Mouse (Mus musculus): ENCODE data around the gene 4930407I10Rik.

DNA sequence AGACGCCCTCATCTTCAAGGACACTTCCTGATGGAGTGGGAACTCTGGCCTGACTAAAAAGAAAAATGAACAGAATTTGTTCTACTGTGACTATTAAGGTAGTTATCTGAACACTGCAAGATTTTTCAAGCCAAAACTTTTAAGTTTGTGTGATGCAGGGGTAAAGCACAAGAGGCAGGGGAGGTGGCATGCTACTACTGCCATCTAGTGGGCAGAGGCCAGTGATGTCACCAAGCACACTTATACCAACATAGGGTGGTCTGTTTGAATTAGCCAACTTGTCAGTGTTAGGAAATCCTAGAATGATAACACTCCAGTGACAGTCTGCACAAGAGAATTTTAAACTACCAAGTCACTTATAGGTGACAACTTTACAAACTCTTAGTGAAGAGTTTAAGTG, 18.3 kb upstream of the 4930407I10Rik start:
- TF ChIP-seq GATA1 (IDR thresholded peaks at IDR 0.05; ENCODE audit: low read length) (no peak), TAL1 (IDR thresholded peaks at IDR 0.05; ENCODE audit: low read length) (no peak)

All from erythroblast, embryonic 14.5 days (primary cell).